Mouse (Mus musculus) stomach, postnatal 0 days (tissue): ENCODE results near the gene Prr3.

Experiments used
- CTCF ChIP-seq: IDR thresholded peaks from 2 replicates; pipeline ENCODE4 v1.5.1; 2016; ENCODE audit warnings: antibody characterized with exemption, low read depth, mild to moderate bottlenecking, moderate library complexity
- EP300 ChIP-seq: optimal IDR thresholded peaks from 2 replicates; pipeline ENCODE3; 2016; ENCODE audit warnings: antibody characterized with exemption

DNA sequence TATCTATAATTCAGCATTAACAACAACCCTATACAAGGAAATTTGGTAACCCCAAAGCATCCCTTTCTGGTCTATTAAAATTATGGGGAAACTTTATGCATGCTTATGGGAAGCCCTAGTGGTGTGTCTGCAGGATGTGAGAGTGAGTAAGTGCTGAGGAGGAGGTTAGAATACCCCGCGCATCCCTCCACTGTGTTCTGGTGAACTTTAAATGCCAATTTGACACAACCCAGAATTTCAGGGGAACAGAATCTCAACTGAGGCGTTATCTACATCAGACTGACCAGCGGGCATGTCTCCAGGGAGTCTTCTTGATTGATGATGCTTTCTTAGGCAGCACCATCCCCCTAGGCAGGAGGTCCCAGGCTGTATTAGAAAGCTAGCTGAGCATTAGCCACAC is 45.9 kb upstream of the Prr3 start:
- TF ChIP-seq CTCF = no peak
- TF ChIP-seq EP300 = no peak
